Comparison of ENCODE assay signal across 9 mouse cellular contexts in genomic region chr2:26585713-26586112, GRCm38 (mm10). TPM values are rescaled to one million over a fixed set of nuclear protein-coding genes. Genes with fewer than 3 reads are reported as not detected.
DNase-seq lines count a peak whose midpoint lies in the region; ATAC-seq and TF ChIP-seq lines count a peak whose summit lies in the region.
"Had no signal": no experiment of that assay in that cellular context is flagged by ENCODE, and none has a peak within 500 bp of the region (broad histone marks: within the 10 kb centered on the region; RNA-seq: fewer than 3 reads in every experiment).

No protein-coding gene starts in this region.

- 56% methylated on average over 6 of the region's 6 CpGs for WGBS in embryonic facial prominence, embryonic 15.5 days
- 55% methylated on average over 6 of the region's 6 CpGs for WGBS in hindbrain, postnatal 0 days
- WGBS in neural tube, embryonic 12.5 days = 68% methylated on average over 6 of the region's 6 CpGs

- no peak overlapping the region for H3K4me2 ChIP-seq in embryonic facial prominence, embryonic 15.5 days (replicated peaks)
- no peak overlapping the region for H3K4me2 ChIP-seq in hindbrain, postnatal 0 days (ENCODE audit: low read depth, low read length)
- H3K4me2 ChIP-seq in neural tube, embryonic 12.5 days (replicated peaks) = no peak overlapping the region

- no peaks in the 10 kb centered on the region for H3K9me3 ChIP-seq in embryonic facial prominence, embryonic 15.5 days (replicated peaks)
- no peaks in the 10 kb centered on the region for H3K9me3 ChIP-seq in hindbrain, postnatal 0 days (ENCODE audit: low read length)
- no peaks in the 10 kb centered on the region for H3K9me3 ChIP-seq in neural tube, embryonic 12.5 days

- H3K9ac ChIP-seq in embryonic facial prominence, embryonic 15.5 days = no peak overlapping the region
- H3K9ac ChIP-seq in hindbrain, postnatal 0 days (replicated peaks; ENCODE audit: low read length) = peak overlapping the region; percentile 33; the same call in 1 of the 2 replicates
- no peak overlapping the region; the same call in 1 of the 2 replicates for H3K9ac ChIP-seq in neural tube, embryonic 12.5 days

- H3K36me3 ChIP-seq in embryonic facial prominence, embryonic 15.5 days = no peaks in the 10 kb centered on the region
- no peaks in the 10 kb centered on the region for H3K36me3 ChIP-seq in hindbrain, postnatal 0 days (ENCODE audit: insufficient read depth, low read length)
- H3K36me3 ChIP-seq in neural tube, embryonic 12.5 days = no peaks in the 10 kb centered on the region

- no peak for ATAC-seq in embryonic facial prominence, embryonic 15.5 days (ENCODE audit: insufficient number of reproducible peaks, low FRiP score, low TSS enrichment, low read depth)
- ATAC-seq in hindbrain, postnatal 0 days = 0 out of 2 replicates have a peak, but pooled peaks have one; percentile 5
- ATAC-seq in neural tube, embryonic 12.5 days (ENCODE audit: low FRiP score, low read depth) = no peak
- no peak for ATAC-seq in inflammation-experienced regulatory T-cells, adult 6 months
- ATAC-seq in cerebellum, adult (ENCODE audit: insufficient number of reproducible peaks, low FRiP score, low TSS enrichment) = no peak

- no peak for DNase-seq in layer of hippocampus, adult 2 months (ENCODE audit: low spot score in 2 of 2)
- DNase-seq in layer of hippocampus, postnatal 14 days (ENCODE audit: low spot score in 2 of 2) = no peak
- DNase-seq in hindbrain, postnatal 0 days (ENCODE audit: low spot score) = peak; percentile 59
- DNase-seq in ovary, adult 18-20 months (ENCODE audit: low spot score) = no peak

- H3K27ac ChIP-seq in layer of hippocampus, adult 2 months = peak overlapping the region; percentile 46; the same call in 1 of the 2 replicates
- no peak overlapping the region; the same call in 1 of the 2 replicates for H3K27ac ChIP-seq in embryonic facial prominence, embryonic 15.5 days (replicated peaks)
- H3K27ac ChIP-seq in hindbrain, postnatal 0 days = peak overlapping the region; percentile 48; the same call in 1 of the 2 replicates
- H3K27ac ChIP-seq in neural tube, embryonic 12.5 days = peak overlapping the region; percentile 38; the same call in 1 of the 2 replicates

- H3K4me1 ChIP-seq in embryonic facial prominence, embryonic 15.5 days = peaks cover 30% of the 10 kb centered on the region
- H3K4me1 ChIP-seq in hindbrain, postnatal 0 days (ENCODE audit: insufficient read depth, low read length) = no peaks in the 10 kb centered on the region
- H3K4me1 ChIP-seq in neural tube, embryonic 12.5 days = peaks cover 9% of the 10 kb centered on the region

- TF ChIP-seq CTCF in layer of hippocampus, adult 2 months (conservative IDR thresholded peaks at IDR 0.05) = no peak
- TF ChIP-seq CTCF in hindbrain, postnatal 0 days (IDR thresholded peaks at IDR 0.05; ENCODE audit: low read depth) = no peak; the same call in 1 of the 2 replicates

- H3K4me3 ChIP-seq in layer of hippocampus, adult 2 months = peak overlapping the region; percentile 14; the same call in 1 of the 2 replicates
- peak overlapping the region; percentile 67 for H3K4me3 ChIP-seq in embryonic facial prominence, embryonic 15.5 days (replicated peaks)
- peak overlapping the region; percentile 13; the same call in 1 of the 2 replicates for H3K4me3 ChIP-seq in hindbrain, postnatal 0 days (ENCODE audit: low read length)
- peak overlapping the region; percentile 9; the same call in 1 of the 2 replicates for H3K4me3 ChIP-seq in neural tube, embryonic 12.5 days

- no peaks in the 10 kb centered on the region for H3K27me3 ChIP-seq in embryonic facial prominence, embryonic 15.5 days
- no peaks in the 10 kb centered on the region for H3K27me3 ChIP-seq in hindbrain, postnatal 0 days (ENCODE audit: insufficient read depth, low read length)
- no peaks in the 10 kb centered on the region; the same call in 1 of the 2 replicates for H3K27me3 ChIP-seq in neural tube, embryonic 12.5 days (replicated peaks)

RNA-seq across cellular contexts. Expression of gene Gm20532, which starts 0.7 kb away (rescaled TPM):
- not detected for total RNA-seq in layer of hippocampus, adult 2 months (2021)
- not detected for total RNA-seq in layer of hippocampus, postnatal 14 days (2021)
- not detected in 2 replicates for polyA plus RNA-seq in embryonic facial prominence, embryonic 15.5 days (2015; fragmentation: Nextera tagmentation; extraction: Ambion mirVana)
- not detected in 2 replicates for total RNA-seq in hindbrain, postnatal 0 days (2014; rRNA removed)
- not detected in 2 replicates for polyA plus RNA-seq in hindbrain, postnatal 0 days (2015; fragmentation: Nextera tagmentation; extraction: Ambion mirVana)
- polyA plus RNA-seq in neural tube, embryonic 12.5 days (2016; fragmentation: Nextera tagmentation; extraction: Ambion mirVana) = not detected in 2 replicates
- not detected for polyA plus RNA-seq in inflammation-experienced regulatory T-cells, adult 6 months (2017; shearing (Covaris generic))
- polyA plus RNA-seq: large intestine, adult 2 months had no signal

RNA-seq across cellular contexts. Expression of gene Egfl7, which starts 5.9 kb away (rescaled TPM):
- total RNA-seq in layer of hippocampus, adult 2 months (2021) = 10 to 100 TPM; 72.2 to 74.3 TPM
- 10 to 100 TPM; 80.2 to 84.1 TPM for total RNA-seq in layer of hippocampus, postnatal 14 days (2021)
- polyA plus RNA-seq in embryonic facial prominence, embryonic 15.5 days (2015; fragmentation: Nextera tagmentation; extraction: Ambion mirVana) = 111 and 125 TPM in 2 replicates
- total RNA-seq in hindbrain, postnatal 0 days (2014; rRNA removed) = 70.4 and 79.5 TPM in 2 replicates
- polyA plus RNA-seq in hindbrain, postnatal 0 days (2015; fragmentation: Nextera tagmentation; extraction: Ambion mirVana) = 74.8 and 76.5 TPM in 2 replicates
- 74.8 and 76.1 TPM in 2 replicates for polyA plus RNA-seq in neural tube, embryonic 12.5 days (2016; fragmentation: Nextera tagmentation; extraction: Ambion mirVana)
- polyA plus RNA-seq in inflammation-experienced regulatory T-cells, adult 6 months (2017; shearing (Covaris generic)) = 1 to 10 TPM in 2 of 3 experiments, not detected in 1; 1.7 to 2.3 TPM

RNA-seq across cellular contexts. Expression of gene Agpat2, which starts 18.5 kb away (rescaled TPM):
- 1 to 10 TPM; 1.6 to 2.5 TPM for total RNA-seq in layer of hippocampus, adult 2 months (2021)
- 1 to 10 TPM; 1.2 to 1.9 TPM for total RNA-seq in layer of hippocampus, postnatal 14 days (2021)
- polyA plus RNA-seq in embryonic facial prominence, embryonic 15.5 days (2015; fragmentation: Nextera tagmentation; extraction: Ambion mirVana) = 31.7 and 32.2 TPM in 2 replicates
- 12.2 and 13.9 TPM in 2 replicates for total RNA-seq in hindbrain, postnatal 0 days (2014; rRNA removed)
- 6.2 and 8.2 TPM in 2 replicates for polyA plus RNA-seq in hindbrain, postnatal 0 days (2015; fragmentation: Nextera tagmentation; extraction: Ambion mirVana)
- polyA plus RNA-seq in neural tube, embryonic 12.5 days (2016; fragmentation: Nextera tagmentation; extraction: Ambion mirVana) = 7.1 TPM in 2 replicates
- polyA plus RNA-seq in inflammation-experienced regulatory T-cells, adult 6 months (2017; shearing (Covaris generic)) = 1 to 10 TPM; 6.6 to 9.1 (median 7.4) TPM

RNA-seq across cellular contexts. Expression of gene Fam69b, which starts 42.5 kb away (rescaled TPM):
- 10 to 100 TPM; 70.3 to 72.6 TPM for total RNA-seq in layer of hippocampus, adult 2 months (2021)
- 10 to 100 TPM; 73.3 to 76.4 TPM for total RNA-seq in layer of hippocampus, postnatal 14 days (2021)
- 44.0 and 48.6 TPM in 2 replicates for polyA plus RNA-seq in embryonic facial prominence, embryonic 15.5 days (2015; fragmentation: Nextera tagmentation; extraction: Ambion mirVana)
- 289 and 302 TPM in 2 replicates for total RNA-seq in hindbrain, postnatal 0 days (2014; rRNA removed)
- 129 and 142 TPM in 2 replicates for polyA plus RNA-seq in hindbrain, postnatal 0 days (2015; fragmentation: Nextera tagmentation; extraction: Ambion mirVana)
- 66.1 and 76.2 TPM in 2 replicates for polyA plus RNA-seq in neural tube, embryonic 12.5 days (2016; fragmentation: Nextera tagmentation; extraction: Ambion mirVana)
- 1 to 10 TPM; 1.2 to 4.2 (median 2.1) TPM for polyA plus RNA-seq in inflammation-experienced regulatory T-cells, adult 6 months (2017; shearing (Covaris generic))

Comparison
In these comparisons a context has a peak if more than half of its experiments do, and no peak if none do; other contexts are left out.
1. H3K4me3 ChIP-seq: peak in every context shown above with its lines; median percentile 67 in embryonic facial prominence, embryonic 15.5 days; 14 in layer of hippocampus, adult 2 months; 13 in hindbrain, postnatal 0 days; 9 in neural tube, embryonic 12.5 days.
2. RNA of gene Egfl7, which starts 5.9 kb away (polyA plus RNA-seq): 111 to 125 TPM in embryonic facial prominence, embryonic 15.5 days, 74.8 to 76.5 TPM in hindbrain, postnatal 0 days and 74.8 to 76.1 TPM in neural tube, embryonic 12.5 days; 1.7 to 2.3 TPM in inflammation-experienced regulatory T-cells, adult 6 months; every median in the first group is over 10 times any median in the second.